Mouse (Mus musculus): ENCODE measurements around the gene Zfp74. TPM values are rescaled to one million over a fixed set of nuclear protein-coding genes. Genes with fewer than 3 reads are reported as not detected.

The Zfp74 gene
- total RNA-seq, 2 experiments from 2014 or later: 4.3 to 6.8 TPM

Small RNAs within 50 kb of the gene (microRNA-seq; reads per million reads assigned to microRNA genes)
- 1.4 to 1.5 reads per million in 2 experiments for gene Mir7668

Other genes with a start within 250 kb of the Zfp74 start
- gene Catsperg2, start 227.1 kb downstream of the Zfp74 start, total RNA-seq (2021): not detected
- gene Zfp84, start 185.5 kb downstream of the Zfp74 start, total RNA-seq (2021): 10 to 100 TPM; 10.9 to 11.4 TPM
- 1 to 10 TPM; 3.4 to 4.2 TPM for gene Zfp30, start 170.1 kb downstream of the Zfp74 start, total RNA-seq (2021)
- 1 to 10 TPM; 9.1 to 9.8 TPM for gene Zfp790, start 138.0 kb downstream of the Zfp74 start, total RNA-seq (2021)
- under 1 TPM; 0.62 to 0.87 TPM for gene Zfp940, start 100.4 kb downstream of the Zfp74 start, total RNA-seq (2021)
- 1 to 10 TPM; 3.3 to 3.9 TPM for gene Zfp420, start 94.1 kb downstream of the Zfp74 start, total RNA-seq (2021)
- gene Zfp27, start 47.5 kb downstream of the Zfp74 start, total RNA-seq (2021): 1 to 10 TPM; 8.6 to 8.7 TPM
- 1 to 10 TPM; 4.2 to 7.5 TPM for gene Zfp383, start 45.9 kb downstream of the Zfp74 start, total RNA-seq (2021)
- 10 to 100 TPM; 24.0 to 31.6 TPM for gene Zfp568, start 29.9 kb upstream of the Zfp74 start, total RNA-seq (2021)
- gene Zfp14, start 97.3 kb upstream of the Zfp74 start, total RNA-seq (2021): 1 to 10 TPM; 2.0 to 2.9 TPM
- gene Zfp82, start 118.8 kb upstream of the Zfp74 start, total RNA-seq (2021): 1 to 10 TPM; 3.0 to 3.1 TPM
- gene Gm26920, start 136.3 kb upstream of the Zfp74 start, total RNA-seq (2021): not detected
- 1 to 10 TPM; 1.4 to 1.9 TPM for gene Zfp566, start 136.4 kb upstream of the Zfp74 start, total RNA-seq (2021)
- 10 to 100 TPM; 26.9 to 38.9 TPM for gene Zfp260, start 140.7 kb upstream of the Zfp74 start, total RNA-seq (2021)
- 1 to 10 TPM; 2.1 to 2.5 TPM for gene Zfp382, start 167.9 kb upstream of the Zfp74 start, total RNA-seq (2021)
- 10 to 100 TPM; 27.8 to 30.9 TPM for gene Zfp146, start 215.7 kb upstream of the Zfp74 start, total RNA-seq (2021)
- 1,000 to 10,000 TPM; 2,821 to 3,018 TPM for gene Cox7a1, start 230.1 kb upstream of the Zfp74 start, total RNA-seq (2021)
- 100 to 1,000 TPM; 277 to 293 TPM for gene Capns1, start 244.7 kb upstream of the Zfp74 start, total RNA-seq (2021)

Measured in heart, adult 18-20 months (tissue).